Mouse (Mus musculus) liver, adult 10 weeks (tissue): Measurements from ENCODE around the gene Cplx2. TPM values are rescaled to one million over a fixed set of nuclear protein-coding genes. Genes with fewer than 3 reads are reported as not detected.

ENCODE experiments used
- polyA plus RNA-seq: library from polyadenylated mRNA; stranded (reverse); fragments of 350-450 nt; fragmentation: Illumina TruSeq; extraction: RNeasy Lipid Tissue Mini Kit (QIAGEN cat#74804); gene quantifications from one replicate; pipeline ENCODE4 v1.2.3, GENCODE M21; 2014; ENCODE audit warnings: low read depth, low replicate concordance

The Cplx2 gene
- 0.45 TPM for polyA plus RNA-seq

GRCm38 (mm10) chr13:54371049-54371386 is at the start of gene Cplx2:
TSS of gene Cplx2 (plus strand) at chr13:54371349.

Other genes starting within 250 kb of the Cplx2 start
- 0.08 TPM for gene Hrh2, start 179.2 kb upstream of the Cplx2 start, polyA plus RNA-seq
- gene Thoc3, start 97.5 kb downstream of the Cplx2 start, polyA plus RNA-seq = 7.0 TPM
- gene Simc1, start 132.4 kb downstream of the Cplx2 start, polyA plus RNA-seq = 7.5 TPM
- gene 4833439L19Rik, start 194.1 kb downstream of the Cplx2 start, polyA plus RNA-seq = 50.6 TPM
- gene Arl10, start 203.7 kb downstream of the Cplx2 start, polyA plus RNA-seq = 1.2 TPM
- gene Nop16, start 218.7 kb downstream of the Cplx2 start, polyA plus RNA-seq = 13.0 TPM
- 29.7 TPM for gene Higd2a, start 218.9 kb downstream of the Cplx2 start, polyA plus RNA-seq
- gene Cltb, start 240.0 kb downstream of the Cplx2 start, polyA plus RNA-seq = 8.8 TPM